Mouse (Mus musculus) megakaryocyte, embryonic 14.5 days (primary cell): ENCODE results near the gene Nlrp9b.
"Not testable (repeated sequence)": the region's sequence is repeated elsewhere in the genome, so short reads cannot be mapped to it uniquely, and the experiment has no call there.

Experiments used
- FLI1 ChIP-seq: IDR thresholded peaks from 2 replicates; pipeline ENCODE4 v1.6.1; 2012; ENCODE audit warnings: low read length, inconsistent platforms, mixed read lengths
- GATA1 ChIP-seq: IDR thresholded peaks from 3 replicates; pipeline ENCODE4 v1.6.1; 2012; ENCODE audit warnings: mixed read lengths, low read length, inconsistent platforms, borderline replicate concordance

GRCm38 (mm10) chr7:20064100-20064499 is 72.8 kb downstream of the Nlrp9b start:
- TF ChIP-seq FLI1, GATA1: not testable (repeated sequence)
